Mouse (Mus musculus): Measurements from ENCODE around the gene Atxn7l1. TPM values are rescaled to one million over a fixed set of nuclear protein-coding genes. Genes with fewer than 3 reads are reported as not detected.

The Atxn7l1 gene
- total and polyA plus RNA-seq, 2 experiments from 2014 or later = 20.9 to 27.8 TPM

DNA sequence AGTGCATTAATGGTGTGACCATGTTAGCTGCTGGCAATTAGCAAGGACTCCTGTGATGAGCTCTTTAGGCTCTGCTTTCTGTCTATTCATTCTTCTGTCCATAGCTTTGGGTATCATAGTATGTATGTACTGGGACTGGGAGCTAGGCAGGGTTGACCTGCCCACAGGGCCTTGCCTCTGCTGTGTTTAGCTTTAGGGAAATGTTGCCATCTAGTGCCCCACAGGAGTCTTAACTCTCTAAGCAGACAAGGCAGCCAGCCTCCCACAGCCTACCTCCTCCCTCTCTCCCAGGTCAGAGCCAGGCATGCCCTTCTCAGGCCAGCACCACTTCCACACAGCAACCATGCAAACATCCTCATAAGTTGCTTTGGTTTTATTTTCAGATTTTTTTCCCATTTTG is 38.0 kb upstream of the Atxn7l1 start:
- Histone ChIP-seq H3K4me1 (ENCODE audit: insufficient read depth, low read length) (no peaks in the 10 kb centered on the region), H3K9ac (replicated peaks; ENCODE audit: low read length, poor library complexity, severe bottlenecking) (no peak overlapping the region), H3K36me3 (ENCODE audit: insufficient read depth, low read length) (no peaks in the 10 kb centered on the region), H3K27ac (ENCODE audit: low read depth, low read length) (no peak overlapping the region), H3K4me3 (ENCODE audit: low read depth, low read length) (no peak overlapping the region), H3K27me3 (ENCODE audit: insufficient read depth, low read length) (no peaks in the 10 kb centered on the region), H3K4me2 (ENCODE audit: low read depth, low read length, poor library complexity, severe bottlenecking) (no peak overlapping the region), H3K9me3 (ENCODE audit: low read length) (no peaks in the 10 kb centered on the region)
- peak; percentile 76 for TF ChIP-seq CTCF (IDR thresholded peaks at IDR 0.05)
- peak; percentile 75 for DNase-seq (ENCODE audit: low spot score)
- ATAC-seq (ENCODE audit: low FRiP score) = no peak

DNA sequence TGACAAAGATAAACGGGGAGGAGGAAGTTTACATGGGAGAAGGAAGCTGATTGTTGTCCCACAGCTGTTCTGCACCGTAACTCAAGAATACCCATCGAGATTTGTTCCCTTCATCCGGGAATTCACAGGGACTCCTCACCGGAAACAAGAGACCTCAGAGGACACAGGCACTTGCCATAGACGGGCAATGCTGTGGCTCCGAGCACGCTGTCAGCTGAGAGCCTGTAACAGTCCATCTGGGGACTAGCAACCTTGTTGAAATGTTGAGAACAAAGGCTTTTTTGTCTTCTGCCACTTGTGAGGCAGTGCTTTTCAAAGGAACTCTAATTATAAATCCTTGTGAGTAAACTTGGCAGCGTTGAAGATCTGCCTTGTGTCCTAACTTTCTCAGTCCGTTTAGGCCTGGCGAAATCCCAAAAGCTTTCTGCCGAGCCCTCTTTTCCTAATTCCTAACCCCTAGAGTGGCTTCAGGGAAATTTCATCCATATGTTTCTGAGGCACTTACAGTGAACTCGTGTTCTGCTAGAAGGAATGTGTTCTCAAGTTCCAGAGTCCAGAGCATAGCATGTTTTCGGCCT is 36.5 kb upstream of the Atxn7l1 start:
- no peak for TF ChIP-seq CTCF (IDR thresholded peaks at IDR 0.05)
- no peak overlapping the region for H3K4me3 ChIP-seq (ENCODE audit: low read depth, low read length)
- no peak overlapping the region; the same call in 1 of the 2 replicates for H3K27ac ChIP-seq (ENCODE audit: low read depth, low read length)
- DNase-seq (ENCODE audit: low spot score) (peak; percentile 82), ATAC-seq (ENCODE audit: low FRiP score) (peak; percentile 51; the same call in 1 of the 2 replicates)
- H3K36me3 ChIP-seq (ENCODE audit: insufficient read depth, low read length) = no peaks in the 10 kb centered on the region
- no peaks in the 10 kb centered on the region for H3K27me3 ChIP-seq (ENCODE audit: insufficient read depth, low read length)
- WGBS = 31% methylated on average over 14 of the region's 14 CpGs
- H3K4me2 ChIP-seq (ENCODE audit: low read depth, low read length, poor library complexity, severe bottlenecking) = no peak overlapping the region
- no peaks in the 10 kb centered on the region for H3K9me3 ChIP-seq (ENCODE audit: low read length)
- H3K4me1 ChIP-seq (ENCODE audit: insufficient read depth, low read length) = no peaks in the 10 kb centered on the region
- no peak overlapping the region for H3K9ac ChIP-seq (replicated peaks; ENCODE audit: low read length, poor library complexity, severe bottlenecking)

GRCm38 (mm10) chr12:33118624-33119301 is 28.7 kb upstream of the Atxn7l1 start:
- H3K4me1 ChIP-seq (ENCODE audit: insufficient read depth, low read length) = no peaks in the 10 kb centered on the region
- no peak for ATAC-seq (ENCODE audit: low FRiP score)

GRCm38 (mm10) chr12:33125594-33126227 is 21.8 kb upstream of the Atxn7l1 start:
- Histone ChIP-seq H3K36me3 (ENCODE audit: insufficient read depth, low read length) (no peaks in the 10 kb centered on the region), H3K9me3 (ENCODE audit: low read length) (no peaks in the 10 kb centered on the region), H3K4me2 (ENCODE audit: low read depth, low read length, poor library complexity, severe bottlenecking) (no peak overlapping the region), H3K9ac (replicated peaks; ENCODE audit: low read length, poor library complexity, severe bottlenecking) (no peak overlapping the region), H3K27me3 (ENCODE audit: insufficient read depth, low read length) (no peaks in the 10 kb centered on the region), H3K4me1 (ENCODE audit: insufficient read depth, low read length) (no peaks in the 10 kb centered on the region), H3K27ac (ENCODE audit: low read depth, low read length) (no peak overlapping the region), H3K4me3 (ENCODE audit: low read depth, low read length) (no peak overlapping the region)
- DNase-seq (ENCODE audit: low spot score) = no peak
- 87% methylated on average over 9 of the region's 9 CpGs for WGBS
- TF ChIP-seq CTCF (IDR thresholded peaks at IDR 0.05) = no peak
- no peak for ATAC-seq (ENCODE audit: low FRiP score)

More at GRCm38 (mm10) chr12:33118624-33119301, 28.7 kb upstream of the Atxn7l1 start:
- no peak overlapping the region for H3K27ac ChIP-seq (ENCODE audit: low read depth, low read length)
- H3K27me3 ChIP-seq (ENCODE audit: insufficient read depth, low read length) = no peaks in the 10 kb centered on the region
- H3K4me3 ChIP-seq (ENCODE audit: low read depth, low read length) = no peak overlapping the region
- H3K36me3 ChIP-seq (ENCODE audit: insufficient read depth, low read length) = no peaks in the 10 kb centered on the region
- no peak overlapping the region for H3K9ac ChIP-seq (replicated peaks; ENCODE audit: low read length, poor library complexity, severe bottlenecking)
- 34% methylated on average over 15 of the region's 15 CpGs for WGBS
- no peak for TF ChIP-seq CTCF (IDR thresholded peaks at IDR 0.05)
- H3K4me2 ChIP-seq (ENCODE audit: low read depth, low read length, poor library complexity, severe bottlenecking) = no peak overlapping the region
- DNase-seq (ENCODE audit: low spot score) = no peak
- no peaks in the 10 kb centered on the region for H3K9me3 ChIP-seq (ENCODE audit: low read length)

DNA sequence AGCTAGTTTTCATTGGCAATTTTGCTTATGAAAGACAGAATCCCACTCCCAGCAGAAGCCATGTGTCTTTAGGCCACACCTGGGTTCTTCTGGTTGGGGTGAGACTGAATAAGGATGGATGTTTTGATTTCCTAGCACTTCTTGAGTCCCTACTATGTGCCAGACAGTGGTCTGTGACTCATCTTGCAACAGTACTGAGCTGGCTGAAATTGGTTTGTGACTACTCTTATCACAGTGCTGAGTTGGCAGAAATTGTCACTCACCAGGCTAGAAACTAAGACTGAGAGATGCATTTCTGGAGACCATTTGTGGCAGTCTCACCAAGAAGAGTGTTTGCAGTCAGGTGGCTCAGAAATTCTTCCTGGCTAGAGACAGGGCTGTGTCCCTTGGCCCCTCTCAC is 21.2 kb upstream of the Atxn7l1 start:
- DNase-seq (ENCODE audit: low spot score) (no peak), ATAC-seq (ENCODE audit: low FRiP score) (no peak)
- Histone ChIP-seq H3K4me3 (ENCODE audit: low read depth, low read length) (no peak overlapping the region), H3K9me3 (ENCODE audit: low read length) (no peaks in the 10 kb centered on the region), H3K9ac (replicated peaks; ENCODE audit: low read length, poor library complexity, severe bottlenecking) (no peak overlapping the region), H3K4me1 (ENCODE audit: insufficient read depth, low read length) (no peaks in the 10 kb centered on the region), H3K27me3 (ENCODE audit: insufficient read depth, low read length) (no peaks in the 10 kb centered on the region), H3K27ac (ENCODE audit: low read depth, low read length) (no peak overlapping the region), H3K4me2 (ENCODE audit: low read depth, low read length, poor library complexity, severe bottlenecking) (no peak overlapping the region), H3K36me3 (ENCODE audit: insufficient read depth, low read length) (no peaks in the 10 kb centered on the region)
- TF ChIP-seq CTCF (IDR thresholded peaks at IDR 0.05) = no peak

GRCm38 (mm10) chr12:33128121-33128520 is 19.4 kb upstream of the Atxn7l1 start:
- 89% methylated on average over 2 of the region's 2 CpGs for WGBS
- Histone ChIP-seq H3K4me2 (ENCODE audit: low read depth, low read length, poor library complexity, severe bottlenecking) (no peak overlapping the region), H3K4me1 (ENCODE audit: insufficient read depth, low read length) (no peaks in the 10 kb centered on the region), H3K9ac (replicated peaks; ENCODE audit: low read length, poor library complexity, severe bottlenecking) (no peak overlapping the region), H3K27me3 (ENCODE audit: insufficient read depth, low read length) (no peaks in the 10 kb centered on the region), H3K27ac (ENCODE audit: low read depth, low read length) (no peak overlapping the region), H3K4me3 (ENCODE audit: low read depth, low read length) (no peak overlapping the region), H3K36me3 (ENCODE audit: insufficient read depth, low read length) (no peaks in the 10 kb centered on the region), H3K9me3 (ENCODE audit: low read length) (no peaks in the 10 kb centered on the region)
- DNase-seq (ENCODE audit: low spot score) (no peak), ATAC-seq (ENCODE audit: low FRiP score) (no peak)
- TF ChIP-seq CTCF (IDR thresholded peaks at IDR 0.05) = no peak
